Mouse (Mus musculus) C2C12 (cell line): Measurements from ENCODE around the gene Gle1.

Experiments
- CEBPB ChIP-seq: IDR thresholded peaks from one replicate; pipeline ENCODE4 v1.6.1; 2011; ENCODE audit warnings: low read depth, mild to moderate bottlenecking, control low read depth, moderate library complexity
- CTCF ChIP-seq: IDR thresholded peaks from one replicate; pipeline ENCODE4 v1.5.1; 2011; ENCODE audit not compliant: control insufficient read depth, insufficient read depth, insufficient read length
- MAX ChIP-seq: IDR thresholded peaks from one replicate; pipeline ENCODE4 v1.6.1; 2011; ENCODE audit warnings: mild to moderate bottlenecking, control low read depth
- USF1 ChIP-seq: IDR thresholded peaks from one replicate; pipeline ENCODE4 v1.6.1; 2011; ENCODE audit warnings: low read depth, mild to moderate bottlenecking, control low read depth, moderate library complexity

DNA sequence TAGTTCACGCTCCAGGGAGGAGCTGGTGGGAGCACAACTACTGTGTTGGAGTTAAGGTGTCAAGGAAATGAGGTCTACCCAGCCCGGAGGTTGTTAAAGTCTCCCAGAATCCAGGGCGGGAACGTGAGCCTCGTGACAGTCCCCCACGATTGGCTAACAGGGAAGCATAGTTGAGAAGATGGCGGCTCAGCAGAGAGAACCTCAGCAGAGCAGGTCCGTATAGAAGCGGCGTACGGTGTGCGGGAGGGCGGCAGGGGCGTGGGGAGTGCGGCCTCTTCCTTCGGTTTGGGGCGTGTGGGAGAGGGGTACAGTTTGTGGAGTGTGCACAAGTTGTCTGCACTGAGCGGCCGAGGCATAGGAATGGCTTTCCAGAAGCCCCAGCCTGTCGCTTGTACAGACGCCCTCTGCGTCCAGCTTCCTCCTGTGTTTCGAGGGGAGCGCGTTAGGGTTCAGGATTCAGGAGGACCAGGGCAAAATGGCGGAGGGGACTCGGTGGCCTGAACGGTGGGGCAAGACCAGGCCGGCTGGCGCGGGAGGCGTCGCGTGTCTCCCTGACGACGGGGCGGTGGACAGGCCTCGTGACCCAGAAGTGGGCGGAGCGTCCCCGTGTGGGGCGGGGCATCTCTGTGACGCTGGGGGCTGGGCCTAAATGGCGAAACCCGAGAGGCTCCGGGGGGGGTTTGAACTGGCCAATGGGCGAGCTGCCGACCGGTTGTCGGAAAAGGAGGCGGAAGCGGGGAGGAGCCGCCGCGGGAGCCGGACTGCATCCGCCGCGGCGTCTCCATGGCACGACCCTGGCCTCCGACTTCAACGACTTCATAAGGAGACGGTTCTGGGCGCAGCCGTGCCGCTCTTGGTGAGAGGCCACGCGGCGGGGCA is 45.9 kb upstream of the Gle1 start, which contains the start of gene Odf2:
- TF ChIP-seq CEBPB (no peak), MAX (peak; percentile 49), CTCF (no peak), USF1 (peak; percentile 82)
